Mouse (Mus musculus) intestine, embryonic 14.5 days (tissue): Measurements from ENCODE around the gene Nlrp10. TPM values are rescaled to one million over a fixed set of nuclear protein-coding genes. Genes with fewer than 3 reads are reported as not detected.
A peak's percentile ranks its signal among the peaks of the same experiment; 100 is the strongest.

Experiments used
- ATAC-seq: fragments of 200-750 bp; cut with Nextera tagmentation; replicated peaks from 2 replicates; pipeline ENCODE4 v1.8.0; 2017; ENCODE audit warnings: low read depth, moderate number of reproducible peaks, moderate TSS enrichment, moderate library complexity; ENCODE audit not compliant: low FRiP score, low TSS enrichment
- DNase-seq: peaks from one replicate; pipeline ENCODE4 v3.0.0-alpha.2; 2018; ENCODE audit warnings: low spot score
- H3K27ac ChIP-seq: fragments of 300-500 bp; sonication (generic); 2 replicates; pipeline ENCODE4 v1.5.1; 2014; ENCODE audit warnings: low read depth, mild to moderate bottlenecking, control low read depth
- H3K27me3 ChIP-seq: fragments of 300-500 bp; sonication (generic); replicated peaks from 2 replicates; pipeline ENCODE4 v1.6.1; 2014; ENCODE audit warnings: low read length, control low read depth; ENCODE audit not compliant: control insufficient read depth, insufficient read depth
- H3K36me3 ChIP-seq: fragments of 300-500 bp; sonication (generic); 2 replicates; pipeline ENCODE4 v1.6.1; 2014; ENCODE audit warnings: low read length, control low read depth; ENCODE audit not compliant: control insufficient read depth, insufficient read depth
- H3K4me1 ChIP-seq: fragments of 300-500 bp; sonication (generic); replicated peaks from 2 replicates; pipeline ENCODE4 v1.6.1; 2014; ENCODE audit warnings: low read length, control low read depth, mixed read lengths; ENCODE audit not compliant: control insufficient read depth, insufficient read depth
- H3K4me2 ChIP-seq: fragments of 300-500 bp; sonication (generic); 2 replicates; pipeline ENCODE4 v1.6.1; 2014; ENCODE audit warnings: low read length
- H3K4me3 ChIP-seq: fragments of 300-500 bp; sonication (generic); 2 replicates; pipeline ENCODE4 v1.5.1; 2014; ENCODE audit warnings: low read depth, low read length, control low read depth, mixed read lengths
- H3K9ac ChIP-seq: fragments of 300-500 bp; sonication (generic); 2 replicates; pipeline ENCODE4 v1.6.1; 2014; ENCODE audit warnings: mild to moderate bottlenecking, low read length
- H3K9me3 ChIP-seq: fragments of 300-500 bp; sonication (generic); 2 replicates; pipeline ENCODE4 v1.6.1; 2016; ENCODE audit warnings: low read length, control low read depth; ENCODE audit not compliant: control insufficient read depth
- WGBS: fragments of 180-500 bp; shearing (Covaris S2); extraction: QIAGEN DNeasy Blood & Tissue Kit; methylation state at CpG from one replicate; pipeline ENCODE4 v1.1.7; 2014; 5-methylcytosine and 5-hydroxymethylcytosine counted together
- polyA plus RNA-seq: library from polyadenylated mRNA; unstranded; fragments of >200 nt; fragmentation: Nextera tagmentation; extraction: Ambion mirVana; gene quantifications from 2 replicates; pipeline ENCODE4 v1.2.1, GENCODE M21; 2014

Nlrp10 gene
- polyA plus RNA-seq, 1 experiment from 2014 or later = not detected

- Histone ChIP-seq H3K27ac (no peak overlapping the region), H3K36me3 (0 out of 2 replicates have a peak, but pooled peaks cover under 1% of the 10 kb centered on the region), H3K4me2 (peak overlapping the region; percentile 86), H3K9ac (0 out of 2 replicates have a peak overlapping the region, but pooled peaks have one; percentile 20), H3K27me3 (peaks cover 48% of the 10 kb centered on the region), H3K9me3 (no peaks in the 10 kb centered on the region), H3K4me1 (peaks cover 6% of the 10 kb centered on the region; the same call in 1 of the 2 replicates), H3K4me3 (peak overlapping the region; percentile 44)
- under 1% methylated on average over 52 of the region's 52 CpGs for WGBS
- ATAC-seq (peak; percentile 40; the same call in 1 of the 2 replicates), DNase-seq (peak; percentile 79)
Observed at GRCm38 (mm10) chr7:108950762-108951331, 20.9 kb upstream of the Nlrp10 start.

GRCm38 (mm10) chr7:108950312-108950761, 20.4 kb upstream of the Nlrp10 start, which contains the start of gene Tub:
Gene Tub, plus strand, starts transcription at chr7:108950338.
- H3K9ac ChIP-seq = 0 out of 2 replicates have a peak within 1 kb of the TSS, but pooled peaks have one; percentile 20
- ATAC-seq = peak; percentile 57
- WGBS = under 1% methylated on average over 44 of the region's 44 CpGs

GRCm38 (mm10) chr7:108949301-108949700, 19.3 kb upstream of the Nlrp10 start:
- no peak for DNase-seq
- Histone ChIP-seq H3K9ac (no peak overlapping the region), H3K27me3 (peaks cover 48% of the 10 kb centered on the region), H3K9me3 (no peaks in the 10 kb centered on the region), H3K4me3 (no peak overlapping the region), H3K4me2 (no peak overlapping the region), H3K27ac (no peak overlapping the region), H3K4me1 (peaks cover 6% of the 10 kb centered on the region; the same call in 1 of the 2 replicates), H3K36me3 (peaks cover 14% of the 10 kb centered on the region)
- ATAC-seq = no peak
- WGBS = 38% methylated on average over 2 of the region's 2 CpGs

More at GRCm38 (mm10) chr7:108950312-108950761, 20.4 kb upstream of the Nlrp10 start, which contains the start of gene Tub:
- Histone ChIP-seq H3K27ac (no peak within 1 kb of the TSS), H3K4me1 (peaks cover 6% of the 10 kb centered on the region; the same call in 1 of the 2 replicates), H3K4me2 (peak within 1 kb of the TSS; percentile 86), H3K36me3 (0 out of 2 replicates have a peak, but pooled peaks cover 6% of the 10 kb centered on the region), H3K9me3 (no peaks in the 10 kb centered on the region), H3K27me3 (peaks cover 48% of the 10 kb centered on the region), H3K4me3 (peak within 1 kb of the TSS; percentile 44)
- DNase-seq = peak; percentile 78

GRCm38 (mm10) chr7:108948611-108949010, 18.6 kb upstream of the Nlrp10 start:
- ATAC-seq (no peak), DNase-seq (no peak)
- Histone ChIP-seq H3K4me1 (peaks cover 6% of the 10 kb centered on the region; the same call in 1 of the 2 replicates), H3K9me3 (no peaks in the 10 kb centered on the region), H3K4me3 (no peak overlapping the region), H3K36me3 (peaks cover 16% of the 10 kb centered on the region), H3K27me3 (peaks cover 47% of the 10 kb centered on the region), H3K9ac (no peak overlapping the region), H3K27ac (no peak overlapping the region), H3K4me2 (no peak overlapping the region)

- peak; percentile 56; the same call in 1 of the 2 replicates for ATAC-seq
Observed at GRCm38 (mm10) chr7:108944002-108944401, 14.0 kb upstream of the Nlrp10 start.

GRCm38 (mm10) chr7:108941466-108941865, 11.5 kb upstream of the Nlrp10 start:
- Histone ChIP-seq H3K36me3 (peaks cover 82% of the 10 kb centered on the region), H3K9me3 (no peaks in the 10 kb centered on the region), H3K27me3 (no peaks in the 10 kb centered on the region), H3K4me2 (no peak overlapping the region), H3K4me1 (no peaks in the 10 kb centered on the region), H3K9ac (no peak overlapping the region), H3K27ac (no peak overlapping the region), H3K4me3 (no peak overlapping the region)
- 92% methylated on average over 9 of the region's 9 CpGs for WGBS
- DNase-seq (no peak), ATAC-seq (no peak)

More at GRCm38 (mm10) chr7:108944002-108944401, 14.0 kb upstream of the Nlrp10 start:
- no peak overlapping the region for H3K4me3 ChIP-seq
- no peaks in the 10 kb centered on the region for H3K9me3 ChIP-seq
- no peaks in the 10 kb centered on the region for H3K4me1 ChIP-seq
- H3K9ac ChIP-seq = no peak overlapping the region
- no peak overlapping the region for H3K27ac ChIP-seq
- DNase-seq = no peak
- peaks cover 57% of the 10 kb centered on the region for H3K36me3 ChIP-seq
- H3K27me3 ChIP-seq = peaks cover under 1% of the 10 kb centered on the region; the same call in 1 of the 2 replicates
- 4% methylated on average over 2 of the region's 2 CpGs for WGBS
- H3K4me2 ChIP-seq = no peak overlapping the region

GRCm38 (mm10) chr7:108936591-108936990, 6.6 kb upstream of the Nlrp10 start:
- Histone ChIP-seq H3K36me3 (peaks cover 51% of the 10 kb centered on the region), H3K4me2 (no peak overlapping the region), H3K4me1 (peaks cover 12% of the 10 kb centered on the region), H3K9me3 (no peaks in the 10 kb centered on the region), H3K27me3 (no peaks in the 10 kb centered on the region), H3K4me3 (no peak overlapping the region), H3K27ac (no peak overlapping the region), H3K9ac (no peak overlapping the region)
- DNase-seq (no peak), ATAC-seq (no peak)
- WGBS = 93% methylated on average over 4 of the region's 4 CpGs

GRCm38 (mm10) chr7:108935411-108935810, 5.4 kb upstream of the Nlrp10 start:
- peak overlapping the region; percentile 98 for H3K4me3 ChIP-seq
- no peaks in the 10 kb centered on the region for H3K27me3 ChIP-seq
- peak overlapping the region; percentile 96 for H3K4me2 ChIP-seq
- no peak overlapping the region for H3K27ac ChIP-seq
- WGBS = 83% methylated on average over 7 of the region's 7 CpGs
- H3K36me3 ChIP-seq = peaks cover 39% of the 10 kb centered on the region
- ATAC-seq = no peak
- peak overlapping the region; percentile 92 for H3K9ac ChIP-seq
- no peak for DNase-seq
- peaks cover 12% of the 10 kb centered on the region for H3K4me1 ChIP-seq
- H3K9me3 ChIP-seq = no peaks in the 10 kb centered on the region
